13 mouse cellular contexts compared by ENCODE assay signal in the genomic region with DNA sequence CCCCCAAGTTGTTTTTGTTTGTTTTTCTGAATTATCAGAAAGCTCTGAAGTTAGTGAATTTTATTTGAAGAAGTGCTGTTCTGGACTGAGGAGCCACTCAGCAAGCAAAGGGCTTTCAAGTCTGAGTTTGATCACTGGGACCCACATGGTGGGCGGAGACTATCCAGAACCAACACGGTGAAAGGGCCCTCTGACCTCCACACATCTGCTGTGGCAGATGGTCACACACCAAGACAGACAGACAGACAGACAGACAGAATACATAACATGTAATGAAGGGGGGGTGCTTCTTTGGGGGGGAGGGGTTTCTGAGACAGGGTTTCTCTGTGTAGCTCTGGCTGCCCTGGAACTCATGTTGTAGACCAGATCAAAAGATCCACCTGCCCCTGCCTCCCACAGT. TPM values are rescaled to one million over a fixed set of nuclear protein-coding genes. Genes with fewer than 3 reads are reported as not detected.
A peak's percentile ranks its signal among the peaks of the same experiment; 100 is the strongest.
DNase-seq lines count a peak whose midpoint lies in the region; ATAC-seq and TF ChIP-seq lines count a peak whose summit lies in the region.
"Had no signal": no experiment of that assay in that cellular context is flagged by ENCODE, and none has a peak within 500 bp of the region (broad histone marks: within the 10 kb centered on the region; RNA-seq: fewer than 3 reads in every experiment).

No protein-coding gene starts in this region.

- no peak overlapping the region for H3K4me3 ChIP-seq in forebrain, embryonic 12.5 days (replicated peaks)
- H3K4me3 ChIP-seq in forebrain, postnatal 0 days (ENCODE audit: low read depth, low read length), result no peak overlapping the region
- H3K4me3 ChIP-seq in intestine, embryonic 15.5 days (replicated peaks), result no peak overlapping the region
- H3K4me3 ChIP-seq in intestine, postnatal 0 days (ENCODE audit: low read depth, low read length), result no peak overlapping the region
- no peak overlapping the region for H3K4me3 ChIP-seq in ES-Bruce4 (ENCODE audit: low read depth, low read length)
- no peak overlapping the region for H3K4me3 ChIP-seq in hindbrain, embryonic 14.5 days (replicated peaks; ENCODE audit: low read length)
- H3K4me3 ChIP-seq: lung, embryonic 15.5 days had no signal

- no peak for DNase-seq in forebrain, postnatal 0 days
- no peak for DNase-seq in hindbrain, embryonic 14.5 days (ENCODE audit: low spot score)
- no peak for DNase-seq in retina, postnatal 1 day
- no peak for DNase-seq in layer of hippocampus, adult 11-12 months (ENCODE audit: low spot score)
- DNase-seq: left cerebral cortex, postnatal 4 days; thymus, postnatal 14 days had no signal

- H3K4me1 ChIP-seq in forebrain, embryonic 12.5 days, result peaks cover 64% of the 10 kb centered on the region
- H3K4me1 ChIP-seq in forebrain, postnatal 0 days (ENCODE audit: insufficient read depth), result peaks cover 3% of the 10 kb centered on the region; the same call in 1 of the 2 replicates
- H3K4me1 ChIP-seq in intestine, embryonic 15.5 days (replicated peaks), result peaks cover 38% of the 10 kb centered on the region
- H3K4me1 ChIP-seq in intestine, postnatal 0 days (replicated peaks; ENCODE audit: control insufficient read depth, insufficient read depth, low read length), result no peaks in the 10 kb centered on the region; the same call in 1 of the 2 replicates
- H3K4me1 ChIP-seq in ES-Bruce4 (ENCODE audit: control insufficient read depth, insufficient read depth, low read length), result peaks cover 16% of the 10 kb centered on the region
- peaks cover 50% of the 10 kb centered on the region for H3K4me1 ChIP-seq in hindbrain, embryonic 14.5 days (replicated peaks; ENCODE audit: control insufficient read depth, insufficient read depth, low read length)

- TF ChIP-seq CTCF in forebrain, postnatal 0 days (IDR thresholded peaks at IDR 0.05; ENCODE audit: low read depth), result no peak
- no peak for TF ChIP-seq CTCF in intestine, postnatal 0 days (IDR thresholded peaks at IDR 0.05; ENCODE audit: low read depth)
- no peak for TF ChIP-seq CTCF in ES-Bruce4 (IDR thresholded peaks at IDR 0.05; ENCODE audit: low read depth, low read length)

- H3K27ac ChIP-seq in forebrain, embryonic 12.5 days, result peak overlapping the region; percentile 13; the same call in 1 of the 2 replicates
- H3K27ac ChIP-seq in forebrain, postnatal 0 days (ENCODE audit: low read depth, low read length), result no peak overlapping the region
- H3K27ac ChIP-seq in intestine, embryonic 15.5 days, result 0 out of 2 replicates have a peak overlapping the region, but pooled peaks have one; percentile 17
- H3K27ac ChIP-seq in intestine, postnatal 0 days (ENCODE audit: low read depth, low read length), result no peak overlapping the region
- H3K27ac ChIP-seq in ES-Bruce4 (ENCODE audit: insufficient read depth, low read length), result peak overlapping the region; percentile 85
- peak overlapping the region; percentile 66; the same call in 1 of the 2 replicates for H3K27ac ChIP-seq in hindbrain, embryonic 14.5 days

- H3K36me3 ChIP-seq in forebrain, embryonic 12.5 days (replicated peaks), result no peaks in the 10 kb centered on the region
- no peaks in the 10 kb centered on the region for H3K36me3 ChIP-seq in forebrain, postnatal 0 days (ENCODE audit: insufficient read depth)
- no peaks in the 10 kb centered on the region for H3K36me3 ChIP-seq in intestine, embryonic 15.5 days
- H3K36me3 ChIP-seq in intestine, postnatal 0 days (ENCODE audit: control insufficient read depth, insufficient read depth), result no peaks in the 10 kb centered on the region
- no peaks in the 10 kb centered on the region for H3K36me3 ChIP-seq in ES-Bruce4 (ENCODE audit: control insufficient read depth, insufficient read depth, low read length, poor library complexity, severe bottlenecking)
- no peaks in the 10 kb centered on the region for H3K36me3 ChIP-seq in hindbrain, embryonic 14.5 days (replicated peaks; ENCODE audit: control insufficient read depth, insufficient read depth)
- H3K36me3 ChIP-seq: lung, embryonic 15.5 days had no signal

- no peak overlapping the region for H3K9ac ChIP-seq in forebrain, embryonic 12.5 days
- no peak overlapping the region for H3K9ac ChIP-seq in forebrain, postnatal 0 days
- H3K9ac ChIP-seq in intestine, embryonic 15.5 days, result no peak overlapping the region
- no peak overlapping the region for H3K9ac ChIP-seq in intestine, postnatal 0 days (ENCODE audit: low read depth, low read length)
- no peak overlapping the region for H3K9ac ChIP-seq in ES-Bruce4 (ENCODE audit: low read depth, poor library complexity, severe bottlenecking)
- H3K9ac ChIP-seq in hindbrain, embryonic 14.5 days, result no peak overlapping the region
- H3K9ac ChIP-seq: lung, embryonic 15.5 days had no signal

- H3K4me2 ChIP-seq in forebrain, embryonic 12.5 days, result no peak overlapping the region
- no peak overlapping the region for H3K4me2 ChIP-seq in forebrain, postnatal 0 days (ENCODE audit: low read depth)
- 0 out of 2 replicates have a peak overlapping the region, but pooled peaks have one; percentile 48 for H3K4me2 ChIP-seq in intestine, embryonic 15.5 days (replicated peaks)
- H3K4me2 ChIP-seq in intestine, postnatal 0 days (replicated peaks; ENCODE audit: low read depth), result no peak overlapping the region
- H3K4me2 ChIP-seq in hindbrain, embryonic 14.5 days (replicated peaks), result no peak overlapping the region

- no peak for TF ChIP-seq POLR2A in ES-Bruce4 (IDR thresholded peaks at IDR 0.05; ENCODE audit: insufficient read depth, low read length)

- 59% methylated on average over 2 of the region's 2 CpGs for WGBS in forebrain, embryonic 12.5 days
- 59% methylated on average over 2 of the region's 2 CpGs for WGBS in forebrain, postnatal 0 days
- WGBS in intestine, embryonic 15.5 days, result 49% methylated on average over 2 of the region's 2 CpGs
- 54% methylated on average over 2 of the region's 2 CpGs for WGBS in intestine, postnatal 0 days
- 41% methylated on average over 2 of the region's 2 CpGs for WGBS in hindbrain, embryonic 14.5 days

- peak; percentile 64; the same call in 1 of the 2 replicates for TF ChIP-seq EP300 in ES-Bruce4 (IDR thresholded peaks at IDR 0.05; ENCODE audit: insufficient read depth, low read depth, low read length)

- H3K9me3 ChIP-seq in forebrain, embryonic 12.5 days, result no peaks in the 10 kb centered on the region
- H3K9me3 ChIP-seq in forebrain, postnatal 0 days (ENCODE audit: low read length), result no peaks in the 10 kb centered on the region
- H3K9me3 ChIP-seq in intestine, embryonic 15.5 days, result no peaks in the 10 kb centered on the region
- H3K9me3 ChIP-seq in intestine, postnatal 0 days (ENCODE audit: control insufficient read depth), result no peaks in the 10 kb centered on the region
- no peaks in the 10 kb centered on the region for H3K9me3 ChIP-seq in ES-Bruce4 (replicated peaks; ENCODE audit: control insufficient read depth, insufficient read depth, low read length, poor library complexity, severe bottlenecking)
- no peaks in the 10 kb centered on the region for H3K9me3 ChIP-seq in hindbrain, embryonic 14.5 days (ENCODE audit: control insufficient read depth, low read length)
- H3K9me3 ChIP-seq: lung, embryonic 15.5 days had no signal

- no peaks in the 10 kb centered on the region for H3K27me3 ChIP-seq in forebrain, embryonic 12.5 days
- H3K27me3 ChIP-seq in forebrain, postnatal 0 days (ENCODE audit: insufficient read depth, low read length), result no peaks in the 10 kb centered on the region
- no peaks in the 10 kb centered on the region for H3K27me3 ChIP-seq in intestine, embryonic 15.5 days (replicated peaks)
- no peaks in the 10 kb centered on the region for H3K27me3 ChIP-seq in intestine, postnatal 0 days (replicated peaks; ENCODE audit: control insufficient read depth, insufficient read depth, low read length)
- no peaks in the 10 kb centered on the region for H3K27me3 ChIP-seq in ES-Bruce4 (ENCODE audit: control insufficient read depth, insufficient read depth, low read length, poor library complexity, severe bottlenecking)
- no peaks in the 10 kb centered on the region for H3K27me3 ChIP-seq in hindbrain, embryonic 14.5 days (ENCODE audit: control insufficient read depth, insufficient read depth, low read length)
- H3K27me3 ChIP-seq: lung, embryonic 15.5 days had no signal

- ATAC-seq in forebrain, embryonic 12.5 days (ENCODE audit: low FRiP score), result no peak
- no peak for ATAC-seq in forebrain, postnatal 0 days
- ATAC-seq in intestine, embryonic 15.5 days, result no peak
- ATAC-seq in intestine, postnatal 0 days, result no peak
- ATAC-seq in hindbrain, embryonic 14.5 days (ENCODE audit: low FRiP score), result no peak

RNA-seq across cellular contexts. Expression of a gene that starts 17.1 kb away (rescaled TPM):
- polyA plus RNA-seq in forebrain, embryonic 12.5 days (2016; fragmentation: Nextera tagmentation; extraction: Ambion mirVana), result 37.6 and 39.3 TPM in 2 replicates
- total RNA-seq in forebrain, postnatal 0 days (2014; rRNA removed), result 11.2 and 13.7 TPM in 2 replicates
- polyA plus RNA-seq in forebrain, postnatal 0 days (2015; fragmentation: Nextera tagmentation; extraction: Ambion mirVana), result 5.4 and 8.2 TPM in 2 replicates
- 11.7 and 12.3 TPM in 2 replicates for polyA plus RNA-seq in intestine, embryonic 15.5 days (2015; fragmentation: Nextera tagmentation; extraction: Ambion mirVana)
- polyA plus RNA-seq in intestine, postnatal 0 days (2015; fragmentation: Nextera tagmentation; extraction: Ambion mirVana), result 3.8 and 3.9 TPM in 2 replicates
- polyA plus RNA-seq in ES-Bruce4 (2011; ENCODE audit: insufficient read depth, insufficient read length, low read depth, missing spikeins), result 27.5 and 29.8 TPM in 2 replicates
- polyA plus RNA-seq in hindbrain, embryonic 14.5 days (2014; fragmentation: Nextera tagmentation; extraction: Ambion mirVana), result 19.1 and 21.8 TPM in 2 replicates
- total RNA-seq: common myeloid progenitor, adult 5-6 weeks had no signal

RNA-seq across cellular contexts. Expression of a gene that starts 33.1 kb away (rescaled TPM):
- polyA plus RNA-seq in forebrain, embryonic 12.5 days (2016; fragmentation: Nextera tagmentation; extraction: Ambion mirVana), result 36.6 and 37.0 TPM in 2 replicates
- 17.6 and 21.9 TPM in 2 replicates for total RNA-seq in forebrain, postnatal 0 days (2014; rRNA removed)
- 34.5 and 40.3 TPM in 2 replicates for polyA plus RNA-seq in forebrain, postnatal 0 days (2015; fragmentation: Nextera tagmentation; extraction: Ambion mirVana)
- polyA plus RNA-seq in intestine, embryonic 15.5 days (2015; fragmentation: Nextera tagmentation; extraction: Ambion mirVana), result 28.0 and 29.1 TPM in 2 replicates
- 18.0 and 19.4 TPM in 2 replicates for polyA plus RNA-seq in intestine, postnatal 0 days (2015; fragmentation: Nextera tagmentation; extraction: Ambion mirVana)
- polyA plus RNA-seq in ES-Bruce4 (2011; ENCODE audit: insufficient read depth, insufficient read length, low read depth, missing spikeins), result 5.5 and 11.6 TPM in 2 replicates
- 37.5 and 38.0 TPM in 2 replicates for polyA plus RNA-seq in hindbrain, embryonic 14.5 days (2014; fragmentation: Nextera tagmentation; extraction: Ambion mirVana)

RNA-seq across cellular contexts. Expression of a gene that starts 45.0 kb away (rescaled TPM):
- polyA plus RNA-seq in forebrain, embryonic 12.5 days (2016; fragmentation: Nextera tagmentation; extraction: Ambion mirVana), result 0.87 and 1.7 TPM in 2 replicates
- not detected in 2 replicates for total RNA-seq in forebrain, postnatal 0 days (2014; rRNA removed)
- 0.53 and 1.8 TPM in 2 replicates for polyA plus RNA-seq in forebrain, postnatal 0 days (2015; fragmentation: Nextera tagmentation; extraction: Ambion mirVana)
- 1.1 and 1.2 TPM in 2 replicates for polyA plus RNA-seq in intestine, embryonic 15.5 days (2015; fragmentation: Nextera tagmentation; extraction: Ambion mirVana)
- 0.60 and 2.0 TPM in 2 replicates for polyA plus RNA-seq in intestine, postnatal 0 days (2015; fragmentation: Nextera tagmentation; extraction: Ambion mirVana)
- not detected in 2 replicates for polyA plus RNA-seq in ES-Bruce4 (2011; ENCODE audit: insufficient read depth, insufficient read length, low read depth, missing spikeins)
- polyA plus RNA-seq in hindbrain, embryonic 14.5 days (2014; fragmentation: Nextera tagmentation; extraction: Ambion mirVana), result 1.9 TPM in 1 of 2 replicates, not detected in the other
- total RNA-seq: layer of hippocampus, adult 18-20 months had no signal

RNA-seq across cellular contexts. Expression of a gene that starts 51.8 kb away (rescaled TPM):
- polyA plus RNA-seq in forebrain, embryonic 12.5 days (2016; fragmentation: Nextera tagmentation; extraction: Ambion mirVana), result 241 and 242 TPM in 2 replicates
- 220 and 285 TPM in 2 replicates for total RNA-seq in forebrain, postnatal 0 days (2014; rRNA removed)
- polyA plus RNA-seq in forebrain, postnatal 0 days (2015; fragmentation: Nextera tagmentation; extraction: Ambion mirVana), result 500 and 654 TPM in 2 replicates
- polyA plus RNA-seq in intestine, embryonic 15.5 days (2015; fragmentation: Nextera tagmentation; extraction: Ambion mirVana), result 378 and 432 TPM in 2 replicates
- 483 and 498 TPM in 2 replicates for polyA plus RNA-seq in intestine, postnatal 0 days (2015; fragmentation: Nextera tagmentation; extraction: Ambion mirVana)
- 103 and 112 TPM in 2 replicates for polyA plus RNA-seq in ES-Bruce4 (2011; ENCODE audit: insufficient read depth, insufficient read length, low read depth, missing spikeins)
- 525 and 566 TPM in 2 replicates for polyA plus RNA-seq in hindbrain, embryonic 14.5 days (2014; fragmentation: Nextera tagmentation; extraction: Ambion mirVana)

Comparison
In these comparisons a context has a peak if more than half of its experiments do, and no peak if none do; other contexts are left out.
1. H3K27ac ChIP-seq: peak in forebrain, embryonic 12.5 days (single experiment), intestine, embryonic 15.5 days (single experiment), ES-Bruce4 (single experiment) and hindbrain, embryonic 14.5 days (single experiment); none in forebrain, postnatal 0 days (single experiment) and intestine, postnatal 0 days (single experiment).